Mouse (Mus musculus) lung, adult 2 months (tissue): ENCODE data around the gene Ptbp1.

Experiments used
- CTCF ChIP-seq: fragments of 200-500 bp; IDR thresholded peaks from 2 replicates; pipeline ENCODE4 v1.5.1; 2011; ENCODE audit warnings: mild to moderate bottlenecking, low read length, control low read depth; ENCODE audit not compliant: insufficient read depth
- POLR2A ChIP-seq: fragments of 200-500 bp; IDR thresholded peaks from 2 replicates; pipeline ENCODE4 v1.6.1; 2011; ENCODE audit warnings: low read depth, mild to moderate bottlenecking, control low read depth, low read length, borderline replicate concordance; ENCODE audit errors: extremely low read depth

DNA sequence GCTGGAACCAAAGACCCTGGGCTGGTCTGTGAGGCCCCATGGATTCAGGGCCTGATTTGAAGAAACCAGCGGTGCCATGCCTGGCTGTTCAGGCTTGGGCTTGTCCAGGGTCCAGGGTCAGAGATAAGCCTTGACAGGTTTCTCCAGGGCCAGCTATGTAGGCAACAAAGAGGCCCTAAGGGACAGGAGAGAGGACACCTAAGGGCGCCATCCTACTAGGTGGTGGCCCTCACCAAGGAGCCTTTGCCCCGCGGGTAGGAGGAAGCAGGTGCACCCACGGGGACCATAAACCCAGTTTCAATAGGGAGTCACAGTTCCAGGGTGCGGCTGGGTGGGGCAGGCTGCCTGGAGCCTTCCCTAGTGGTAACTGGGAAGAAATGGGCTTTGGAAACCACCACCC lies 31.2 kb upstream of the Ptbp1 start:
- no peak for TF ChIP-seq CTCF
- no peak for TF ChIP-seq POLR2A
